Mouse (Mus musculus) myocyte (in vitro differentiated cells): Measurements from ENCODE around the gene Lyrm1.

Experiments
- E2F4 ChIP-seq: IDR thresholded peaks from one replicate; pipeline ENCODE4 v1.6.1; 2011; ENCODE audit warnings: mild to moderate bottlenecking, control low read depth, moderate library complexity; ENCODE audit not compliant: insufficient read depth
- MYOD1 ChIP-seq, 3 experiments: IDR thresholded peaks; one replicate each; pipeline ENCODE4 v1.6.1; 2011; ENCODE audit warnings: control low read depth in 2 of 3, low read depth in 2 of 3, mild to moderate bottlenecking in 2 of 3, moderate library complexity in 1 of 3; ENCODE audit not compliant: insufficient read length in 2 of 3, control insufficient read depth in 1 of 3
- MYOG ChIP-seq, 3 experiments: IDR thresholded peaks; one replicate each; pipeline ENCODE4 v1.6.1; 2011; ENCODE audit warnings: control low read depth in 2 of 3, low read depth in 2 of 3, mild to moderate bottlenecking in 2 of 3; ENCODE audit not compliant: insufficient read length in 2 of 3, control insufficient read depth in 1 of 3, insufficient read depth in 1 of 3
- POLR2A ChIP-seq: IDR thresholded peaks from one replicate; pipeline ENCODE4 v1.6.1; 2011; ENCODE audit warnings: low read depth, mild to moderate bottlenecking, control low read depth, moderate library complexity; ENCODE audit not compliant: insufficient read length
- POLR2AphosphoS2 ChIP-seq: IDR thresholded peaks from one replicate; pipeline ENCODE4 v1.6.1; 2011; ENCODE audit warnings: low read depth, control low read depth; ENCODE audit not compliant: insufficient read length
- SRF ChIP-seq: IDR thresholded peaks from one replicate; pipeline ENCODE4 v1.6.1; 2011; ENCODE audit warnings: low read depth; ENCODE audit not compliant: control insufficient read depth, insufficient read length
- TCF12 ChIP-seq: IDR thresholded peaks from one replicate; pipeline ENCODE4 v1.6.1; 2011; ENCODE audit warnings: mild to moderate bottlenecking, control low read depth; ENCODE audit not compliant: poor library complexity, insufficient read depth, severe bottlenecking

- TF ChIP-seq POLR2A (no peak), MYOD1 (IDR thresholded peaks at IDR 0.05; ENCODE audit: control insufficient read depth in 1 of 3, insufficient read length in 2 of 3, low read depth in 2 of 3) (no peak), SRF (no peak), TCF12 (no peak), POLR2AphosphoS2 (no peak), MYOG (IDR thresholded peaks at IDR 0.05; ENCODE audit: control insufficient read depth in 1 of 3, insufficient read depth in 1 of 3, insufficient read length in 2 of 3, low read depth in 2 of 3) (no peak), E2F4 (no peak)
Measured at GRCm38 (mm10) chr7:119906523-119907215, 11.0 kb downstream of the Lyrm1 start.
